Mouse (Mus musculus) embryonic facial prominence, embryonic 14.5 days (tissue): ENCODE data around the gene Fcgr2b. TPM values are rescaled to one million over a fixed set of nuclear protein-coding genes. Genes with fewer than 3 reads are reported as not detected.

ENCODE experiments used
- ATAC-seq: fragments of 200-750 bp; cut with Nextera tagmentation; 2 replicates; pipeline ENCODE4 v1.8.0; 2017; ENCODE audit warnings: low read depth, moderate number of reproducible peaks, moderate TSS enrichment
- DNase-seq: peaks from one replicate; pipeline ENCODE4 v3.0.0-alpha.2; 2015; ENCODE audit warnings: low spot score
- H3K27ac ChIP-seq: fragments of 300-500 bp; sonication (generic); replicated peaks from 2 replicates; pipeline ENCODE4 v1.5.1; 2014; ENCODE audit warnings: low read depth, mild to moderate bottlenecking, low read length, moderate library complexity
- H3K27me3 ChIP-seq: fragments of 300-500 bp; sonication (generic); replicated peaks from 2 replicates; pipeline ENCODE4 v1.6.1; 2014; ENCODE audit warnings: low read length; ENCODE audit not compliant: control insufficient read depth, insufficient read depth
- H3K36me3 ChIP-seq: fragments of 300-500 bp; sonication (generic); 2 replicates; pipeline ENCODE4 v1.6.1; 2014; ENCODE audit warnings: low read length, mixed read lengths; ENCODE audit not compliant: control insufficient read depth, insufficient read depth
- H3K4me1 ChIP-seq: fragments of 300-500 bp; sonication (generic); 2 replicates; pipeline ENCODE4 v1.6.1; 2014; ENCODE audit warnings: antibody characterized with exemption, low read length; ENCODE audit not compliant: control insufficient read depth, insufficient read depth
- H3K4me2 ChIP-seq: fragments of 300-500 bp; sonication (generic); 2 replicates; pipeline ENCODE4 v1.6.1; 2014; ENCODE audit warnings: low read depth, mild to moderate bottlenecking, low read length, moderate library complexity, mixed read lengths
- H3K4me3 ChIP-seq: fragments of 300-500 bp; sonication (generic); 2 replicates; pipeline ENCODE4 v1.5.1; 2014; ENCODE audit warnings: low read depth, mild to moderate bottlenecking, low read length
- H3K9ac ChIP-seq: fragments of 300-500 bp; sonication (generic); 2 replicates; pipeline ENCODE4 v1.6.1; 2014; ENCODE audit warnings: low read depth, mild to moderate bottlenecking, low read length, moderate library complexity, mixed read lengths
- H3K9me3 ChIP-seq: fragments of 300-500 bp; sonication (generic); 2 replicates; pipeline ENCODE4 v1.6.1; 2016; ENCODE audit warnings: low read length; ENCODE audit not compliant: control insufficient read depth
- WGBS: fragments of 180-500 bp; shearing (Covaris S2); extraction: QIAGEN DNeasy Blood & Tissue Kit; methylation state at CpG from one replicate; pipeline ENCODE4 v1.1.7; 2014; 5-methylcytosine and 5-hydroxymethylcytosine counted together
- polyA plus RNA-seq: library from polyadenylated mRNA; unstranded; fragments of >200 nt; fragmentation: Nextera tagmentation; extraction: Ambion mirVana; gene quantifications from 2 replicates; pipeline ENCODE4 v1.2.1, GENCODE M21; 2014

Gene Fcgr2b
- 1.6 and 3.2 TPM in 2 replicates for polyA plus RNA-seq

DNA sequence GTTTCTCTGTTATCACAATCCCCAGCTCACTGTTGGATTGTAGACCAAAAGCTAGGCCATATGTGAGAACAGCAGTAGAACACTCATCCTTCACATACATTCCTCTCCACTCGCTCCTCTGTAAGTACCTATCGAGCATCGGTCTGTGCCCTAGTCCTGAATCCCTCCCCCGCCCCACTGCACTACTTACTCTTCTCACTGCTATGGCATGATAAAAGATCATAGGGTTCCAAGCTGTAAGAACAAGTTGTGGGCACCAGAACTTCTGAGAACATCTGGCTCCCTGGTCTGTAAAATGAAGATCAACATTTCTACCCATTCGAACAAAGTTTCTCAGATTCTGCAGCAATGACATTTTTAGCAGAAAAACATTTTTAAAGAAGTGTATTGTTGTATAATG, at the start of gene Fcgr2b:
Fcgr2b (minus strand) TSS at position 101 of the 400 bp plus-strand sequence.
- Histone ChIP-seq H3K27ac (no peak within 1 kb of the TSS), H3K36me3 (no peaks in the 10 kb centered on the region), H3K4me1 (no peaks in the 10 kb centered on the region), H3K4me3 (no peak within 1 kb of the TSS), H3K27me3 (no peaks in the 10 kb centered on the region), H3K4me2 (no peak within 1 kb of the TSS), H3K9ac (no peak within 1 kb of the TSS), H3K9me3 (no peaks in the 10 kb centered on the region)
- ATAC-seq (no peak), DNase-seq (no peak)
- 85% methylated on average over 5 of the region's 5 CpGs for WGBS

DNA sequence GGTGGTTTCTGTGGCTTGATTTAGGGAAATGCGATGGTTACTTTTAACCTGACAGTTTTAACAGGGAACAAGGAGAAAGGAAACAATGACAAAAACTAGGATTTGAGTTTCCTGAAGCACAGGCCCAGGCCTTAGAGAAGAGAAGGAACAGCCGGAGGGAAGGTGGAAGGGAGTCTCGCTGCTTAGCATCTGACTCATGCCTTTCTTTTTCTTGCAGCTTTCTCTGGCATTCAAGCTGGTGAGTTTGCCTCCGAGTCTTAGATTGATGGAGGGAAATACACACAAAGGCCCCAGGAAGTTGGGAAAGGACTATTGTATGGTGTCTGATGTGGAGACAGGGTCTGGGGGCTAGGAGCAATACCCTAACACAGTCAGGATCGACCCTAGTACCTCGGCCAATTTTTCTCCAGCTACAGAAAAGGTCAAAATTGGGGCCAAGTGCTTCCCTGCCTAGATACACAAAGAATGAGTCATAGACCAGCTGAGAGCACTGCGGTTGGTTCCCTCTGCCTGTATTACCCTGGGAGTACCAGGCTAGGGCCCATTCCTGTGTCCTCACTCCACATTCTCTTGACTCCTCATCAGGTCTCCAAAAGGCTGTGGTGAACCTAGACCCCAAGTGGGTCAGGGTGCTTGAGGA, 43.1 kb upstream of the Fcgr2b start:
- Histone ChIP-seq H3K4me3 (no peak overlapping the region), H3K9me3 (no peaks in the 10 kb centered on the region), H3K27me3 (no peaks in the 10 kb centered on the region), H3K27ac (no peak overlapping the region), H3K4me1 (no peaks in the 10 kb centered on the region), H3K36me3 (no peaks in the 10 kb centered on the region), H3K4me2 (no peak overlapping the region), H3K9ac (no peak overlapping the region)
- 76% methylated on average over 7 of the region's 7 CpGs for WGBS
- DNase-seq (no peak), ATAC-seq (no peak)

DNA sequence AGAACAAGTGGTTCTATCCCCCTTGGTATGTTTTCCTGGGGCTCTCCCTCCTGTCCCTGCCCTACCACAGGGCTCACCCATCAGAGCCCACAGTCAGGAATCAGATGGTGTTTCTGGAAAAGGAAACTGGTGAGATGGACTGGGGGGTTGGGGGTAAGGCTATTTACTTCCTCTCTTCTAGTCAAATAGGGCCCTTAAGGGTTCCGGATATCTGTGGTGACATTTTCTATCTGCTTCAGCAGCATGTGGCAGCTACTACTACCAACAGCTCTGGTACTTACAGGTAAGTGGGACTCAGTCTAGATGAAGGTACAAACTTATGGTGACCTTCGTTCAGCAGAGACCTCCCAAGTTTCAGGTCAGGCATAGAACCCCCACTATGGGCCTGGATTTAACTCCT, 42.4 kb upstream of the Fcgr2b start, which contains the start of gene Fcgr4:
Fcgr4 (plus strand) TSS at position 184 of the 400 bp plus-strand sequence.
- no peaks in the 10 kb centered on the region for H3K27me3 ChIP-seq
- 83% methylated on average over 2 of the region's 2 CpGs for WGBS
- DNase-seq (no peak), ATAC-seq (no peak)
- no peaks in the 10 kb centered on the region for H3K9me3 ChIP-seq
- no peaks in the 10 kb centered on the region for H3K4me1 ChIP-seq
- no peaks in the 10 kb centered on the region for H3K36me3 ChIP-seq
- no peak within 1 kb of the TSS for H3K4me3 ChIP-seq
- H3K9ac ChIP-seq, result no peak within 1 kb of the TSS
- H3K27ac ChIP-seq, result no peak within 1 kb of the TSS
- H3K4me2 ChIP-seq, result no peak within 1 kb of the TSS

DNA sequence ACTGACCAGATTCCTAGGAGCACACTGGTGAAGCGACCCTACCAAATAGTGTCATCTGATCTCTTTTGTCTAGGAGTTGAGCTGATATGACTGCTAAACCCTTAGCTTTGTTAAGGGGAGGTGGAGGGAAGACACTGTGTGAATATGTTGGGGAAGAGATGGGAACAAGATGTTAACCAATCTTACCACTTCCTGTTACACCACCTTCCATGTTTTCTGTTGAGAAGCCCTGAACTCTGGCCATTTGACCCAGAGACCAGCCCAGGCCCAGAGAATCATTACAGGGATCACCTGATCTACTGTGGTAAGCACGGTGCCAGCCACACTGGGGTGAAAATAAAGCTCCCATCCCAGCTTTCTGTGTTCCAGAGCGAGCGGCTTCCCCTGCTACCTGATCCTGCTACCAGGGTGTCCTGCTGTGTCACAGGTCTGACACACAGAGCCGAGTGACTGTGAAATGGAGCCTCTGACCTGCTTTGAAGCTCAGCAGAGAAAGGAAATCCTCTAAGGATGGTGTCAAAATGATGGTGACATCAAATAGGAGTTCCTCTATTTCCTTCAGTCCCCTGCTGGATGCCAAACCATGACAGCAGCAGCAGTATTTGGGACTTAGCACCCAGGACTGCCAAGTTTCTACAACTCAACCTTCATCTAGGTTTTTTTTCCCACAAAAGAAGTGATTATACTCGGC, 41.3 kb upstream of the Fcgr2b start:
- 57% methylated on average over 6 of the region's 6 CpGs for WGBS
- H3K9ac ChIP-seq, result no peak overlapping the region

DNA sequence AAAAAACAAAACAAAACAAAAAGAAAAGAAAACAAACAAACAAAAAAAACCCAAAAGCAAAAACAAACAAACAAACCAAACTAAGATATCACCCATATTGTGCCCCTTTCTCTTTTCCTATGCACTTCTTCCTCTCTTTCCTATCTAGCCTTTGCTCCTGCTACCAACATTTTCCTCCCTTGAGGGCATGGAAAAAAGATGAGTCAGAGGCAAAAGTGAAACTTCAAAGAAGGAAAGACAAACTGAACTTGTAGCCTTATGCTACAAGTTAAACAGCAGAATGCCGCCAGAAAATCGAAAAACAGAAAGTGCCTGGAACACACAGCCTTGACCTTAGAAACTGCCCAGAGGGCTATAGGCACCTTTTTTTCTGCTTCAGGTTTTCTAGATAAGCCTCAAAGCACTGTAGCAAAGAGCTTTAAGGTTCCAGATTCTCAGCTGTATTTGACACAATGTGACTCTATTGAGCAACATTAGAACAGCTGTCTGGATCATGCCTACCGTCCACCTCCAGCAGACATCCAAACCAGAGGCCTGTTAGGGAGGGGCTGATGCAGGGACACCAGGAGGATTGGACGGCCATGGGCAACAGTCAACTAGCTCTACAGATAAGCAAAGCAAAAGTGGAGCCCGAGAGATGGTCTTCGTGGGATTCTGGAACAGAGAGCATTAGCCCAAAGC, 40.5 kb upstream of the Fcgr2b start:
- Histone ChIP-seq H3K27me3 (no peaks in the 10 kb centered on the region), H3K4me3 (no peak overlapping the region), H3K9ac (no peak overlapping the region), H3K9me3 (no peaks in the 10 kb centered on the region), H3K27ac (no peak overlapping the region), H3K4me1 (no peaks in the 10 kb centered on the region), H3K4me2 (no peak overlapping the region), H3K36me3 (no peaks in the 10 kb centered on the region)
- ATAC-seq (no peak), DNase-seq (no peak)
- 76% methylated on average over 6 of the region's 6 CpGs for WGBS

More for the DNA sequence above, 41.3 kb upstream of the Fcgr2b start:
- DNase-seq (no peak), ATAC-seq (no peak)
- Histone ChIP-seq H3K4me1 (no peaks in the 10 kb centered on the region), H3K27me3 (no peaks in the 10 kb centered on the region), H3K9me3 (no peaks in the 10 kb centered on the region), H3K4me2 (no peak overlapping the region), H3K27ac (no peak overlapping the region), H3K36me3 (no peaks in the 10 kb centered on the region), H3K4me3 (no peak overlapping the region)

DNA sequence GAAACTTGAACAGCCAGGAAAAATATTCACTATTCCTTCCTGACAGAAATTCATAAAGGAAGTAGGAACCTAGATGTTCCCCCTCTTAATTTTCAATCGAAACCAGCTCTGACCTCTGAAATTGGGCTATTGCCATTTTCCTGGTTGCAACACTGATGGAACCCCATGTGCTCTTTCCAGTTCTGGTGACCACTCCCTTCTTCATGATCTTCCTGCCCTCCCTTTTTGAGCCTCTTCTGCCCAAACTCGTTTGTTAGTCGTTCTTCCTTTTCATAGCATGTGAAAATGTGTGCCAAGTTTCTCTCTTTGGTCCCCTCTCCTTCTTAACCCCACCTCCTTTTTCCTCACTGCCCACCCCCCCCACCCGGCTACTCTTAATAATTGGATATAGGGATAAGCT, 35.4 kb upstream of the Fcgr2b start:
- no peak overlapping the region for H3K4me2 ChIP-seq
- H3K27ac ChIP-seq, result no peak overlapping the region
- no peaks in the 10 kb centered on the region for H3K4me1 ChIP-seq
- no peaks in the 10 kb centered on the region; the same call in 1 of the 2 replicates for H3K9me3 ChIP-seq
- H3K36me3 ChIP-seq, result no peaks in the 10 kb centered on the region
- DNase-seq (no peak), ATAC-seq (no peak)
- no peak overlapping the region for H3K4me3 ChIP-seq
- no peak overlapping the region for H3K9ac ChIP-seq
- H3K27me3 ChIP-seq, result no peaks in the 10 kb centered on the region
- 76% methylated on average over 4 of the region's 4 CpGs for WGBS

DNA sequence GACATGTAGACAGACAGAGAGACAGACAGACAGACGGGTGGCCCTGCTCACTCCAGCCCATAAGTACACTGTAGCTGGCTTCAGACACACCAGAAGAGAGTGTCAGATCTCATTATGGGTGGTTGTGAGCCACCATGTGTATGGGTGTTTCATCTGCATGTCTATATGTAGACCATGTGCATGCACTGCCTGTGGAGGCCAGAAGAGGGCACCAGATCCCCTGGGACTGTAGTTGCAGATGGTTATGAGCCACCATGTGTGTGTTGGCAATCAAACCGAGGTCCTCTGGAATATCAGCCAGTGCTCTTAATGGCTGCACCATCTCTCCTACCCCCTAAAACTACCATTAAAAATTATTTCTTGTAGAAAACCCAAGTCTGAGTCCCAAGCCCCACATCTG, 30.6 kb upstream of the Fcgr2b start:
- no peaks in the 10 kb centered on the region; the same call in 1 of the 2 replicates for H3K9me3 ChIP-seq
- no peaks in the 10 kb centered on the region for H3K27me3 ChIP-seq
- no peak overlapping the region for H3K4me3 ChIP-seq
- DNase-seq (no peak), ATAC-seq (no peak)
- H3K27ac ChIP-seq, result no peak overlapping the region
- no peak overlapping the region for H3K9ac ChIP-seq
- H3K4me1 ChIP-seq, result no peaks in the 10 kb centered on the region
- H3K36me3 ChIP-seq, result no peaks in the 10 kb centered on the region
- H3K4me2 ChIP-seq, result no peak overlapping the region
- 85% methylated on average over 2 of the region's 2 CpGs for WGBS

DNA sequence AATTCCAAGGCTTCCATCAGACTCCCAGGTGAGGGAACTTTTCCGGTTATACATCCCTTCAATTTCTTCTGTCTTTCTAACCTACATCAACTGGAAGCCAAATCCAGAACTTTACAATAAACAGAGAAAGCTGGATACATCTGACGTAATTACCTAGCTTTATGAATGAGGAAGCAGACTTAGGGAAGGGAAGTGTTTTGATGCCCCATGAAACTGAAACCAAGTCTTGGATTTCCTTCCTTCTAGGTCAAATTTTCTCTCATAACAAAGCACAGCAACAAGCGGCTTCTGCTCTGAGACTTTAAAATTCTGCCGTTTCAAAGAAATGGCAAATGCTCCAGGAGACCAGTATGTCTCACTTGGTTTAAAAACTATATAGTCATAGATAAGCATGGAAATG, 30.0 kb upstream of the Fcgr2b start:
- H3K4me1 ChIP-seq, result no peaks in the 10 kb centered on the region
- no peak for ATAC-seq

More for the DNA sequence above, 30.0 kb upstream of the Fcgr2b start:
- Histone ChIP-seq H3K9ac (no peak overlapping the region), H3K4me3 (no peak overlapping the region), H3K27me3 (no peaks in the 10 kb centered on the region), H3K9me3 (no peaks in the 10 kb centered on the region; the same call in 1 of the 2 replicates), H3K27ac (no peak overlapping the region), H3K4me2 (no peak overlapping the region), H3K36me3 (no peaks in the 10 kb centered on the region)
- DNase-seq, result no peak
- 88% methylated on average over 4 of the region's 4 CpGs for WGBS
